Mouse (Mus musculus): Measurements from ENCODE around the gene Uhrf1bp1. TPM values are rescaled to one million over a fixed set of nuclear protein-coding genes. Genes with fewer than 3 reads are reported as not detected.

Uhrf1bp1 gene
- total RNA-seq, 1 experiment, result 16.5 TPM

DNA sequence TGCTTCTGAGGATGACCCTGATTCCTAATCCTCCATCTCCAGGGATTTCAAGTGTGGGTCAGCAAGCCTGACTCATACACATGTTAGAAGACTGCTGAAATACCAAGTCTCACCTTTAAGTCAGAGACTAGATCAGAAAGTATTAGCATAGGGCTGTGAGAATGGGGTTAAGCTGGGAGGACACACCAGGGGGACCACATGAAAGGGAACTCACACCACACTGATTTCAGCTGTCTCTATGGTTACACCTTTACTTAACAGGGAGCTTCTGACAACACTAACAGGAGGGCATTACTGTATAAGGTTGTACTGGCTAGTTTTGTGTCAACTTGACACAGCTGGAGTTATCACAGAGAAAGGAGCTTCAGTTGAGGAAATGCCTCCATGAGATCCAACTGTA lies 41.6 kb upstream of the Uhrf1bp1 start:
- no peaks in the 10 kb centered on the region for H3K9me3 ChIP-seq (ENCODE audit: control insufficient read depth, insufficient read depth, low read depth, low read length)
- H3K9ac ChIP-seq (ENCODE audit: insufficient read depth, low read depth, low read length, poor library complexity, severe bottlenecking), result no peak overlapping the region
- H3K36me3 ChIP-seq (ENCODE audit: control insufficient read depth, insufficient read depth, low read length, poor library complexity, severe bottlenecking), result peaks cover 4% of the 10 kb centered on the region; the same call in 1 of the 2 replicates
- no peak overlapping the region for H3K27ac ChIP-seq (ENCODE audit: insufficient read depth, low read depth, low read length, poor library complexity, severe bottlenecking)
- in situ Hi-C loops (cut with MboI; ENCODE audit: low sequenced_read_pairs in 2 of 2, unreplicated experiment in 2 of 2), result no loop called here
- peaks cover 0 to 5% of the 10 kb centered on the region in 2 experiments; a peak in 2 of 4 replicates for H3K4me1 ChIP-seq (ENCODE audit: control insufficient read depth in 2 of 2, insufficient read depth in 2 of 2, low read length in 2 of 2, poor library complexity in 1 of 2)
- TF ChIP-seq HCFC1 (IDR thresholded peaks at IDR 0.05; ENCODE audit: borderline replicate concordance, insufficient read depth, low read length) (no peak), ZNF384 (IDR thresholded peaks at IDR 0.05; ENCODE audit: low read depth, low read length) (no peak), ZC3H11A (IDR thresholded peaks at IDR 0.05; ENCODE audit: borderline replicate concordance, low read depth, low read length) (no peak), CHD2 (IDR thresholded peaks at IDR 0.05; ENCODE audit: low read depth, low read length) (no peak)
- no peak overlapping the region for H3K4me3 ChIP-seq (ENCODE audit: insufficient read depth in 1 of 2, low read depth in 1 of 2, low read length in 2 of 2, poor library complexity in 1 of 2, severe bottlenecking in 1 of 2)
- DNase-seq (ENCODE audit: low read depth, low spot score), result no peak

DNA sequence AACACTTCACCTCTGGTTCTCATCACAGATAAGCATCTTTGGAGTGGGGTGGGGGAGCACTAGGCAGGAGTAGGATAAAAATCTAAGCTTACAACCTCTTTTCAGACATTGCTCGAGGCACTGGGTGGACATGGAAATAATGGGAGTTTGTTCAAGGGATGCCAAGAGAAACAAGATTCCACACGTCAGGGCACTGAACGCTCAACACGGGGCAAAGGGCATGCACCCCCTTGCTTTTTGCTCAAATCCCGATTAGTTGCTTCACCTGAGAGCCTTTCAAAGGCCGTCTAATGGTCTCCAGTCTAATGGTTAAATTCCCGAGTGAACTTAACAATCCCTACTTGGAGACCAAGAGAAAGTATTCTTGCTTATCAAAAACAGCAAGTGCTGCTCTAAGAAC lies 37.2 kb upstream of the Uhrf1bp1 start:
- Histone ChIP-seq H3K36me3 (ENCODE audit: control insufficient read depth, insufficient read depth, low read length, poor library complexity, severe bottlenecking) (no peaks in the 10 kb centered on the region), H3K9ac (ENCODE audit: insufficient read depth, low read depth, low read length, poor library complexity, severe bottlenecking) (peak overlapping the region; percentile 85), H3K27ac (ENCODE audit: insufficient read depth, low read depth, low read length, poor library complexity, severe bottlenecking) (no peak overlapping the region), H3K4me1 (ENCODE audit: control insufficient read depth in 2 of 2, insufficient read depth in 2 of 2, low read length in 2 of 2, poor library complexity in 1 of 2) (peaks cover 0 to 8% of the 10 kb centered on the region in 2 experiments; a peak in 2 of 4 replicates), H3K9me3 (ENCODE audit: control insufficient read depth, insufficient read depth, low read depth, low read length) (no peaks in the 10 kb centered on the region), H3K4me3 (ENCODE audit: insufficient read depth in 1 of 2, low read depth in 1 of 2, low read length in 2 of 2, poor library complexity in 1 of 2, severe bottlenecking in 1 of 2) (peak overlapping the region; percentile 87 to 98)
- no peak for DNase-seq (ENCODE audit: low read depth, low spot score)
- in situ Hi-C loops (cut with MboI; ENCODE audit: low sequenced_read_pairs in 2 of 2, unreplicated experiment in 2 of 2), result no loop called here
- no peak for TF ChIP-seq ZNF384 (IDR thresholded peaks at IDR 0.05; ENCODE audit: low read depth, low read length)
- no peak for TF ChIP-seq CHD2 (IDR thresholded peaks at IDR 0.05; ENCODE audit: low read depth, low read length)
- TF ChIP-seq HCFC1 (IDR thresholded peaks at IDR 0.05; ENCODE audit: borderline replicate concordance, insufficient read depth, low read length), result no peak
- TF ChIP-seq ZC3H11A (IDR thresholded peaks at IDR 0.05; ENCODE audit: borderline replicate concordance, low read depth, low read length), result no peak
- no peak for TF ChIP-seq MAFK (IDR thresholded peaks at IDR 0.05; ENCODE audit: insufficient read depth, low read depth, low read length)

DNA sequence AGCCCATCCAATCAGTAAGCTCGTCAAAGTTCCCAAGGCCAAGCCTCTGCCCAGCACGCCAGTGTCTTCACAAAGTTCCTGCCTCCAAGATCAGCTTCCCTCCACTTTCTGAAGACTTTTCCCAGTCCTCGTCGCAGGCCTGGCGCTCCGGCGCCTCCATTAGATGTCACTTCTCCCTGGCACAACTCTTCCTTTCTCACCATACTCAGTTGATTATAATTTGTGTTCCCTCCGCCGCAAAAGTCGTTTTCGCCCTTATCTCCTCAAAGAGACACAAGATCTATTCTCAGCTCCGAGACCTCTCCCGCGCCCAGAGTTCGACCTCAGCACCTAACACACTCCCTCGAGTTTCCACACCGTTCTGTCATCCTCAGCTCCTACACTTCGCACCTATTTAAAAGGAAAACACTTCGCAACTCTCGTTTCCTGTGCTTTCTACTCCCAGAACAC lies 36.7 kb upstream of the Uhrf1bp1 start:
- H3K4me3 ChIP-seq (ENCODE audit: insufficient read depth in 1 of 2, low read depth in 1 of 2, low read length in 2 of 2, poor library complexity in 1 of 2, severe bottlenecking in 1 of 2), result peak overlapping the region; percentile 87 to 98

DNA sequence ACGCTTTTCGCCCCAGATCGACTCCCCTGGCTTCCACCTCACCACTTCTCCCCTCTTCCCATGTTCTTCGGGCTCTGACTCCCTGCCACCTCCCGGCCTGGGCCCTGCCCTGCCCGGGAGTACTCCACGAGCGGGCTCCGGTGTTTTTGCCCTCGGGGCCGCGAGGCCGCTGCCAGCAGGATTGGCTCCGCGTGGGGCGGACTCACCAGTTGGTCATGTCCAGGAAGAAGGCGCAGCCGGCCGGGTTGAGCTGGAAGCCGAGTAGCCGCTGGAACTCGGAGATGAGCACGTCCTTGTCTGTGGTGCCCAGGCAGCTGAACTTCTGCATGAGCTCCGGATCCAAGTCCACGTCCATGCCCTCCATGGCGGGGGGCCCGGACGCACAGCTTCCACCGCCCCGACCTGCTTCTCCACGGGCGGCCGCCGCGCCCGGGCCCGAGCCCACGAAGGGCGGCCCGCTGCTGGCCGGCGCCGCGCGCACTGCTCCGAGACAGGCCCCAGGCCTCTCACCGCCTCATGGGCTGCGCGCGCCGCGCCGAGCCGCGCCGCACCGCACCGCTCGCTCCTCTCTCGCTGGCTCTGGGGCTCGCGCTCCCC lies 36.2 kb upstream of the Uhrf1bp1 start:
- Histone ChIP-seq H3K4me3 (ENCODE audit: insufficient read depth in 1 of 2, low read depth in 1 of 2, low read length in 2 of 2, poor library complexity in 1 of 2, severe bottlenecking in 1 of 2) (peak overlapping the region; percentile 87 to 98), H3K27ac (ENCODE audit: insufficient read depth, low read depth, low read length, poor library complexity, severe bottlenecking) (no peak overlapping the region), H3K4me1 (ENCODE audit: control insufficient read depth in 2 of 2, insufficient read depth in 2 of 2, low read length in 2 of 2, poor library complexity in 1 of 2) (peaks cover 0 to 12% of the 10 kb centered on the region in 2 experiments; a peak in 2 of 4 replicates), H3K36me3 (ENCODE audit: control insufficient read depth, insufficient read depth, low read length, poor library complexity, severe bottlenecking) (no peaks in the 10 kb centered on the region), H3K9ac (ENCODE audit: insufficient read depth, low read depth, low read length, poor library complexity, severe bottlenecking) (peak overlapping the region; percentile 85), H3K9me3 (ENCODE audit: control insufficient read depth, insufficient read depth, low read depth, low read length) (no peaks in the 10 kb centered on the region)
- TF ChIP-seq CHD2 (IDR thresholded peaks at IDR 0.05; ENCODE audit: low read depth, low read length) (no peak), MAFK (IDR thresholded peaks at IDR 0.05; ENCODE audit: insufficient read depth, low read depth, low read length) (no peak), ZC3H11A (IDR thresholded peaks at IDR 0.05; ENCODE audit: borderline replicate concordance, low read depth, low read length) (no peak), HCFC1 (IDR thresholded peaks at IDR 0.05; ENCODE audit: borderline replicate concordance, insufficient read depth, low read length) (no peak)
- in situ Hi-C loops (cut with MboI; ENCODE audit: low sequenced_read_pairs in 2 of 2, unreplicated experiment in 2 of 2), result no loop called here
- DNase-seq (ENCODE audit: low read depth, low spot score), result no peak

More for the DNA sequence above, 36.7 kb upstream of the Uhrf1bp1 start:
- H3K9ac ChIP-seq (ENCODE audit: insufficient read depth, low read depth, low read length, poor library complexity, severe bottlenecking), result peak overlapping the region; percentile 85
- H3K9me3 ChIP-seq (ENCODE audit: control insufficient read depth, insufficient read depth, low read depth, low read length), result no peaks in the 10 kb centered on the region
- in situ Hi-C loops (cut with MboI; ENCODE audit: low sequenced_read_pairs in 2 of 2, unreplicated experiment in 2 of 2), result no loop called here
- peaks cover 0 to 8% of the 10 kb centered on the region in 2 experiments; a peak in 2 of 4 replicates for H3K4me1 ChIP-seq (ENCODE audit: control insufficient read depth in 2 of 2, insufficient read depth in 2 of 2, low read length in 2 of 2, poor library complexity in 1 of 2)
- H3K36me3 ChIP-seq (ENCODE audit: control insufficient read depth, insufficient read depth, low read length, poor library complexity, severe bottlenecking), result no peaks in the 10 kb centered on the region
- no peak overlapping the region for H3K27ac ChIP-seq (ENCODE audit: insufficient read depth, low read depth, low read length, poor library complexity, severe bottlenecking)
- DNase-seq (ENCODE audit: low read depth, low spot score), result no peak
- TF ChIP-seq HCFC1 (IDR thresholded peaks at IDR 0.05; ENCODE audit: borderline replicate concordance, insufficient read depth, low read length) (no peak), CHD2 (IDR thresholded peaks at IDR 0.05; ENCODE audit: low read depth, low read length) (no peak), ZNF384 (IDR thresholded peaks at IDR 0.05; ENCODE audit: low read depth, low read length) (no peak), ZC3H11A (IDR thresholded peaks at IDR 0.05; ENCODE audit: borderline replicate concordance, low read depth, low read length) (no peak), MAFK (IDR thresholded peaks at IDR 0.05; ENCODE audit: insufficient read depth, low read depth, low read length) (no peak)

Measured in ES-E14 (cell line).